Mouse (Mus musculus) hindbrain, embryonic 13.5 days (tissue): Measurements from ENCODE around the gene Zp1. TPM values are rescaled to one million over a fixed set of nuclear protein-coding genes. Genes with fewer than 3 reads are reported as not detected.

Source experiments
- ATAC-seq: fragments of 200-750 bp; cut with Nextera tagmentation; 2 replicates; pipeline ENCODE4 v1.8.0; 2017; ENCODE audit warnings: moderate TSS enrichment; ENCODE audit not compliant: low FRiP score
- H3K27ac ChIP-seq: fragments of 300-500 bp; sonication (generic); 2 replicates; pipeline ENCODE4 v1.5.1; 2015; ENCODE audit warnings: inconsistent platforms, mild to moderate bottlenecking, moderate library complexity
- H3K27me3 ChIP-seq: fragments of 300-500 bp; sonication (generic); 2 replicates; pipeline ENCODE4 v1.6.1; 2015; ENCODE audit warnings: mild to moderate bottlenecking, inconsistent platforms
- H3K36me3 ChIP-seq: fragments of 300-500 bp; sonication (generic); 2 replicates; pipeline ENCODE4 v1.6.1; 2015; ENCODE audit warnings: mild to moderate bottlenecking, inconsistent platforms
- H3K4me1 ChIP-seq: fragments of 300-500 bp; sonication (generic); replicated peaks from 2 replicates; pipeline ENCODE4 v1.6.1; 2015; ENCODE audit warnings: inconsistent platforms
- H3K4me2 ChIP-seq: fragments of 300-500 bp; sonication (generic); 2 replicates; pipeline ENCODE4 v1.6.1; 2015; ENCODE audit warnings: inconsistent platforms, mild to moderate bottlenecking, moderate library complexity
- H3K4me3 ChIP-seq: fragments of 300-500 bp; sonication (generic); 2 replicates; pipeline ENCODE4 v1.5.1; 2015; ENCODE audit warnings: mild to moderate bottlenecking, inconsistent platforms
- H3K9ac ChIP-seq: fragments of 300-500 bp; sonication (generic); 2 replicates; pipeline ENCODE4 v1.6.1; 2015; ENCODE audit warnings: mild to moderate bottlenecking, inconsistent platforms
- H3K9me3 ChIP-seq: fragments of 300-500 bp; sonication (generic); 2 replicates; pipeline ENCODE4 v1.6.1; 2016; ENCODE audit warnings: inconsistent platforms
- WGBS: fragments of 180-500 bp; shearing (Covaris S2); methylation state at CpG from one replicate; pipeline ENCODE4 v1.1.7; 2015; 5-methylcytosine and 5-hydroxymethylcytosine counted together
- polyA plus RNA-seq: library from polyadenylated mRNA; unstranded; fragments of >200 nt; fragmentation: Nextera tagmentation; extraction: Ambion mirVana; gene quantifications from 2 replicates; pipeline ENCODE4 v1.2.1, GENCODE M21; 2015

Zp1 gene
- not detected in 2 replicates for polyA plus RNA-seq

GRCm38 (mm10) chr19:10920532-10920931, at the start of gene Zp1:
TSS of gene Zp1 (minus strand) at chr19:10920632.
- H3K4me2 ChIP-seq, result no peak within 1 kb of the TSS
- no peak for ATAC-seq
- H3K9ac ChIP-seq, result no peak within 1 kb of the TSS
- H3K9me3 ChIP-seq, result no peaks in the 10 kb centered on the region
- no peak within 1 kb of the TSS for H3K27ac ChIP-seq
- 87% methylated on average over 2 of the region's 2 CpGs for WGBS
- H3K36me3 ChIP-seq, result no peaks in the 10 kb centered on the region
- no peaks in the 10 kb centered on the region for H3K4me1 ChIP-seq
- H3K4me3 ChIP-seq, result no peak within 1 kb of the TSS
- no peaks in the 10 kb centered on the region for H3K27me3 ChIP-seq

DNA sequence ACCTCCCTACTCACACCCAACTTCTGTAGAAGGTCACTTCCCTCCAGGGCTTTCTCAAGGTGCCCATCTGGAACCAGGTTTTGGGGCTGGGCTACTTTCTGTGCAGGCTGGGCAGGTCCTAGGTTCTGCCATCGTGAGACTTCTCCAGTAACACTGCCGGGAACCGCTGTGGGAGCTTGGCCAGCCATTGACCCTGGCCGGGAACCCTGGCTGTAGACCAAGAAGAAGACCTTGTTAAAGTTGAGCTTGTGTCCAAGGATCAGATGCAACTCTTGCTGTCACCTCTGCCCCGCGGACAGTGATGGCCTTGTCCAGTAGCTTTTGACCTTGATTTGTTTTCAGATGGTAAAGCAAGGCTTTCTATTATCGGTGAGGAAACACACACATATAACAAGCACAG, 48.1 kb upstream of the Zp1 start:
- ATAC-seq, result no peak
- H3K9ac ChIP-seq, result no peak overlapping the region
- H3K36me3 ChIP-seq, result no peaks in the 10 kb centered on the region
- peaks cover 7% of the 10 kb centered on the region; the same call in 1 of the 2 replicates for H3K9me3 ChIP-seq
- no peak overlapping the region for H3K4me2 ChIP-seq
- 95% methylated on average over 7 of the region's 7 CpGs for WGBS
- no peak overlapping the region for H3K27ac ChIP-seq
- H3K27me3 ChIP-seq, result 0 out of 2 replicates have a peak, but pooled peaks cover 4% of the 10 kb centered on the region
- no peak overlapping the region for H3K4me3 ChIP-seq
- H3K4me1 ChIP-seq, result no peaks in the 10 kb centered on the region

GRCm38 (mm10) chr19:10965721-10966120, 45.3 kb upstream of the Zp1 start:
- Histone ChIP-seq H3K9ac (no peak overlapping the region), H3K36me3 (no peaks in the 10 kb centered on the region), H3K4me3 (no peak overlapping the region), H3K4me1 (no peaks in the 10 kb centered on the region), H3K27ac (no peak overlapping the region), H3K4me2 (no peak overlapping the region), H3K9me3 (no peaks in the 10 kb centered on the region), H3K27me3 (peaks cover 11% of the 10 kb centered on the region)
- WGBS, result 87% methylated on average over 7 of the region's 7 CpGs
- ATAC-seq, result no peak

- Histone ChIP-seq H3K9me3 (no peaks in the 10 kb centered on the region), H3K4me3 (no peak overlapping the region), H3K27me3 (peaks cover 20% of the 10 kb centered on the region), H3K4me1 (peaks cover 3% of the 10 kb centered on the region; the same call in 1 of the 2 replicates), H3K9ac (peak overlapping the region; percentile 39; the same call in 1 of the 2 replicates), H3K27ac (no peak overlapping the region), H3K4me2 (peak overlapping the region; percentile 25; the same call in 1 of the 2 replicates), H3K36me3 (no peaks in the 10 kb centered on the region)
- ATAC-seq, result peak; percentile 55; the same call in 1 of the 2 replicates
- WGBS, result 45% methylated on average over 12 of the region's 12 CpGs
These were observed 39.5 kb upstream of the Zp1 start for GRCm38 (mm10) chr19:10959978-10960346.

GRCm38 (mm10) chr19:10959085-10959977, 38.9 kb upstream of the Zp1 start:
- Histone ChIP-seq H3K9ac (peak overlapping the region; percentile 39; the same call in 1 of the 2 replicates), H3K27me3 (peaks cover 20% of the 10 kb centered on the region), H3K27ac (no peak overlapping the region), H3K4me1 (peaks cover 3% of the 10 kb centered on the region; the same call in 1 of the 2 replicates), H3K4me3 (no peak overlapping the region), H3K9me3 (no peaks in the 10 kb centered on the region), H3K4me2 (peak overlapping the region; percentile 25; the same call in 1 of the 2 replicates), H3K36me3 (no peaks in the 10 kb centered on the region)
- WGBS, result 32% methylated on average over 11 of the region's 11 CpGs
- ATAC-seq, result peak; percentile 77

DNA sequence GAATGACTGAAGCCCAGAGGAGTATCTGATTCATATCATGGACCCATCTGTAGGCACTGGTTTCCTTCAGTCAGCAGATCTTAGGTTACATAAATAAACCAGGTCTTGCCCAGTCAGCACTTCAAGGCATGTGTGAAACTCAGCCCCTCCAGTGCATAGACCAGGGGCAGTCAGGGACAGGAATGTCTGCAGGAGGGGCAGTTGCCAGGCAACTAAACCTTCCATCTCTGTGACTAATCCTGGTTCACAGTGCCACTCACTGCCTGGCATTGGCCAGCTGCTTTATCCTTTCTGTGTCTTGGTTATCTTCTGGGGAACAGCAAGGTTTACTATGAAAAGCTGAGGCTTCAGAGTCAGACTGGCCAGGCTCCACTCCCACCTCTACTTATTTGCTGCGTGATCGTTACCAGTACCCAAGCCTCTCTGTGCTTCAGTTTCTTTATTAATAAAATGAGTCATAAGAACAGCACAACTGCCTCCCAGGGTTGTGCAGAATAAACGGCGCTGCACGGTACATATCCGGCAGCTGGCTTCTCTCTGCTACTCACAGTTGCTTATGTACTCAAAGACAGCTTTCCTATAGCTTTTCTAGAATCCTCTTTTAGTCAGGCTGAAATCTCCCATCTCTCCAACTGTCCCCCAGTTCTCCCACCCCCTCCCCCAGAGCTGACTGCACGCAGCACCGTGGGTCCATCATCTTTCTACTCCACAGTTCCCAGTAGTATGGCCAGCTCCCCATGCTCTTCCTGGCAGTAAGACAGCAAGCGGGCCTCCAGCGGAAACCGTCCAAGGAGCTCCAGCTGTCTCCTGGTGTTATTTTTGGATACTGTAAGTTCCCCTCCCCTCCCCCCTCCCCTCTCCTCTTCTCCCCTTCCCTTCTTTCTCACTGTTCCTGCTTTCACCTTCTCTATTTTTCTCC, 31.8 kb upstream of the Zp1 start:
- Histone ChIP-seq H3K4me3 (no peak overlapping the region), H3K27ac (no peak overlapping the region; the same call in 1 of the 2 replicates), H3K9ac (peak overlapping the region; percentile 29; the same call in 1 of the 2 replicates), H3K4me1 (peaks cover 28% of the 10 kb centered on the region), H3K4me2 (no peak overlapping the region), H3K36me3 (no peaks in the 10 kb centered on the region), H3K9me3 (no peaks in the 10 kb centered on the region), H3K27me3 (no peaks in the 10 kb centered on the region)
- ATAC-seq, result no peak
- WGBS, result 65% methylated on average over 11 of the region's 11 CpGs

DNA sequence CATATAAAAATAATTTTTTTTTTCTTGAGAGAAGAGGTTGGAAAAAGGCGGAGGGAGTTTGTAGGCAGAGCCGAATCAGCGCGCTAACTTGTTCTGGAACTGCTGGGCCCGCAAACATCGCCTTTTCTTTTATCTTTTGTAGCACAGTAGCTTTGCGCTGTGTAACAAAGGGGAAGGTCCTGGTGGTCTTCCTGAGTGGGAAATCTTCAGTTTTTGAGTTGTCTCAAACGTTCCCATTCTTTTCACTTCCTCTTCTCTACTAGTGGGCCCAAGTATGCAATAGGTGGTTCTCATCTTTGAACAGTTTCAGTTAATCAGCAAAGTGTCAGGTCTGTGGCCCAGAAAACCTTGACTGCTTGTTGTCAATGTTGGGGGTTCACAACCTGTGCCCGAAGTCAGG, 29.1 kb upstream of the Zp1 start:
- Histone ChIP-seq H3K27ac (peak overlapping the region; percentile 50; the same call in 1 of the 2 replicates), H3K4me3 (peak overlapping the region; percentile 72), H3K9ac (peak overlapping the region; percentile 53), H3K4me1 (peaks cover 41% of the 10 kb centered on the region), H3K27me3 (no peaks in the 10 kb centered on the region), H3K9me3 (no peaks in the 10 kb centered on the region), H3K36me3 (peaks cover 16% of the 10 kb centered on the region), H3K4me2 (peak overlapping the region; percentile 61)
- peak; percentile 13 for ATAC-seq
- WGBS, result 38% methylated on average over 9 of the region's 9 CpGs

GRCm38 (mm10) chr19:10949112-10949511, 28.7 kb upstream of the Zp1 start, which contains the start of gene Ccdc86:
TSS of gene Ccdc86 (minus strand) at chr19:10949266.
- H3K4me3 ChIP-seq, result peak within 1 kb of the TSS; percentile 72
- peak; percentile 97 for ATAC-seq
- peak within 1 kb of the TSS; percentile 50; the same call in 1 of the 2 replicates for H3K27ac ChIP-seq
- under 1% methylated on average over 30 of the region's 30 CpGs for WGBS
- H3K9me3 ChIP-seq, result no peaks in the 10 kb centered on the region
- peaks cover 41% of the 10 kb centered on the region for H3K4me1 ChIP-seq
- no peaks in the 10 kb centered on the region for H3K27me3 ChIP-seq
- peak within 1 kb of the TSS; percentile 100 for H3K4me2 ChIP-seq
- H3K9ac ChIP-seq, result peak within 1 kb of the TSS; percentile 91
- H3K36me3 ChIP-seq, result peaks cover 20% of the 10 kb centered on the region

- Histone ChIP-seq H3K4me3 (peak overlapping the region; percentile 72), H3K27ac (no peak overlapping the region), H3K9ac (peak overlapping the region; percentile 91), H3K9me3 (no peaks in the 10 kb centered on the region), H3K4me2 (peak overlapping the region; percentile 100), H3K36me3 (peaks cover 27% of the 10 kb centered on the region), H3K4me1 (peaks cover 41% of the 10 kb centered on the region), H3K27me3 (no peaks in the 10 kb centered on the region)
- WGBS, result 1% methylated on average over 20 of the region's 20 CpGs
- no peak for ATAC-seq
These were observed 28.0 kb upstream of the Zp1 start for GRCm38 (mm10) chr19:10948416-10948815.

GRCm38 (mm10) chr19:10947219-10947618, 26.8 kb upstream of the Zp1 start:
- peak overlapping the region; percentile 72 for H3K4me3 ChIP-seq
- 0 out of 2 replicates have a peak, but pooled peaks cover under 1% of the 10 kb centered on the region for H3K27me3 ChIP-seq
- H3K36me3 ChIP-seq, result peaks cover 39% of the 10 kb centered on the region
- H3K4me2 ChIP-seq, result peak overlapping the region; percentile 100
- no peaks in the 10 kb centered on the region for H3K9me3 ChIP-seq
- ATAC-seq, result no peak
- 86% methylated on average over 5 of the region's 5 CpGs for WGBS
- no peak overlapping the region for H3K27ac ChIP-seq
- peak overlapping the region; percentile 91 for H3K9ac ChIP-seq
- peaks cover 37% of the 10 kb centered on the region for H3K4me1 ChIP-seq

DNA sequence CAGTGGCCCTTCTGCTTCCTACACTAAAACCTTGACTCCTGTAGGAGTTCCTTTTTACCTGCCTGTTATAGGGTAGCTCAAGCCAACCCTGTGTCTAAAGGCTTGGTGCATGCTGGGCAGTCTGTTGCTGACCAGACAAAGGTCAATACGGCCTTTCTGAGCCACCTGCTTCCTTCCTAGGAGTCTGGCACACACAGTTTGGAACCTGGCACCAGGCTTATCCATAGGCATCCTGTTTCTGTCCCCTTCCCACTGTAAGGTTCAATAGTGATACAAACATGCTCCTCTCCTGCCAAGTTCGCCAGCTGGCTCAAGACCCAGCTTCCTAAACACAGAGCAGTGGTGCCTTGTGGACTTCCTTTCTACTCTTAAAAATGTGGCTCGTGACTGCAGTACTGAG, 26.1 kb upstream of the Zp1 start:
- Histone ChIP-seq H3K4me2 (peak overlapping the region; percentile 100; the same call in 1 of the 2 replicates), H3K27me3 (0 out of 2 replicates have a peak, but pooled peaks cover 6% of the 10 kb centered on the region), H3K36me3 (peaks cover 44% of the 10 kb centered on the region), H3K9ac (peak overlapping the region; percentile 91), H3K4me1 (peaks cover 33% of the 10 kb centered on the region), H3K9me3 (no peaks in the 10 kb centered on the region), H3K4me3 (peak overlapping the region; percentile 72; the same call in 1 of the 2 replicates), H3K27ac (no peak overlapping the region)
- no peak for ATAC-seq
- 91% methylated on average over 3 of the region's 3 CpGs for WGBS
